Mouse (Mus musculus) mouse trophoblast stem cell (cell line): Measurements from ENCODE around the gene Wwox.

Experiments
- in situ Hi-C, 2 experiments: fragments of 300-500 bp; cut with MseI, MboI; formaldehyde crosslinking; loops; 2 replicates in 1 of 2; 3 replicates in 1 of 2; pipeline ENCODE4 v1.15.1; 2025

Wwox gene

GRCm38 (mm10) chr8:114594811-114595210 lies 155.4 kb downstream of the Wwox start:
- in situ Hi-C loops = no loop called here

GRCm38 (mm10) chr8:114599555-114599954 lies 160.1 kb downstream of the Wwox start:
- in situ Hi-C loops = no loop called here

- in situ Hi-C loops = no loop called here
Observed at GRCm38 (mm10) chr8:114600196-114600595, 160.7 kb downstream of the Wwox start.

- in situ Hi-C loops = no loop called here
Observed at GRCm38 (mm10) chr8:114603046-114603445, 163.6 kb downstream of the Wwox start.

- in situ Hi-C loops = no loop called here
Observed at GRCm38 (mm10) chr8:114603561-114603960, 164.1 kb downstream of the Wwox start.

- in situ Hi-C loops = no loop called here
Observed at GRCm38 (mm10) chr8:114604315-114604714, 164.9 kb downstream of the Wwox start.

GRCm38 (mm10) chr8:114605651-114606050 lies 166.2 kb downstream of the Wwox start:
- in situ Hi-C loops = no loop called here

GRCm38 (mm10) chr8:114609330-114609729 lies 169.9 kb downstream of the Wwox start:
- in situ Hi-C loops = no loop called here

GRCm38 (mm10) chr8:114611075-114611474 lies 171.6 kb downstream of the Wwox start:
- in situ Hi-C loops = no loop called here

- in situ Hi-C loops = no loop called here
Observed at GRCm38 (mm10) chr8:114612091-114612490, 172.6 kb downstream of the Wwox start.

GRCm38 (mm10) chr8:114615413-114615812 lies 176.0 kb downstream of the Wwox start:
- in situ Hi-C loops = no loop called here

- in situ Hi-C loops = no loop called here
Observed at GRCm38 (mm10) chr8:114615908-114616307, 176.5 kb downstream of the Wwox start.

- in situ Hi-C loops = no loop called here
Observed at GRCm38 (mm10) chr8:114618908-114619508, 179.6 kb downstream of the Wwox start.

- in situ Hi-C loops = no loop called here
Observed at GRCm38 (mm10) chr8:114625402-114625801, 185.9 kb downstream of the Wwox start.

- in situ Hi-C loops = no loop called here
Observed at GRCm38 (mm10) chr8:114626897-114627296, 187.4 kb downstream of the Wwox start.

- in situ Hi-C loops = no loop called here
Observed at GRCm38 (mm10) chr8:114629719-114630118, 190.3 kb downstream of the Wwox start.

- in situ Hi-C loops = no loop called here
Observed at GRCm38 (mm10) chr8:114631087-114631486, 191.6 kb downstream of the Wwox start.

GRCm38 (mm10) chr8:114634151-114634550 lies 194.7 kb downstream of the Wwox start:
- in situ Hi-C loops = no loop called here

GRCm38 (mm10) chr8:114634669-114635410 lies 195.4 kb downstream of the Wwox start:
- in situ Hi-C loops = no loop called here

GRCm38 (mm10) chr8:114636376-114636775 lies 196.9 kb downstream of the Wwox start:
- in situ Hi-C loops = no loop called here

- in situ Hi-C loops = no loop called here
Observed at GRCm38 (mm10) chr8:114641809-114642208, 202.4 kb downstream of the Wwox start.

GRCm38 (mm10) chr8:114650789-114651188 lies 211.3 kb downstream of the Wwox start:
- in situ Hi-C loops = no loop called here

- in situ Hi-C loops = no loop called here
Observed at GRCm38 (mm10) chr8:114657789-114658188, 218.3 kb downstream of the Wwox start.
